Mouse (Mus musculus): Measurements from ENCODE around the gene Pdia5. TPM values are rescaled to one million over a fixed set of nuclear protein-coding genes. Genes with fewer than 3 reads are reported as not detected.

The Pdia5 gene
- polyA plus RNA-seq, 1 experiment from 2014 or later, result 23.0 TPM

- Histone ChIP-seq H3K36me3 (peaks cover 19% of the 10 kb centered on the region), H3K4me1 (replicated peaks) (peaks cover 3% of the 10 kb centered on the region; the same call in 1 of the 2 replicates), H3K27me3 (ENCODE audit: insufficient read depth, poor library complexity, severe bottlenecking) (no peaks in the 10 kb centered on the region), H3K27ac (no peak overlapping the region), H3K9me3 (no peaks in the 10 kb centered on the region), H3K4me3 (no peak overlapping the region)
- no peak for DNase-seq (ENCODE audit: low spot score)
- 94% methylated on average over 5 of the region's 5 CpGs for WGBS
Observed at GRCm38 (mm10) chr16:35414616-35415015, 76.1 kb downstream of the Pdia5 start.

GRCm38 (mm10) chr16:35406706-35407105 lies 84.0 kb downstream of the Pdia5 start:
- H3K9me3 ChIP-seq, result no peaks in the 10 kb centered on the region
- 77% methylated on average over 4 of the region's 4 CpGs for WGBS
- H3K4me1 ChIP-seq (replicated peaks), result peaks cover 29% of the 10 kb centered on the region
- H3K36me3 ChIP-seq, result peaks cover 83% of the 10 kb centered on the region
- no peak for DNase-seq (ENCODE audit: low spot score)
- H3K4me3 ChIP-seq, result no peak overlapping the region
- no peak overlapping the region for H3K27ac ChIP-seq
- H3K27me3 ChIP-seq (ENCODE audit: insufficient read depth, poor library complexity, severe bottlenecking), result peaks cover 16% of the 10 kb centered on the region; the same call in 1 of the 2 replicates

GRCm38 (mm10) chr16:35406166-35406565 lies 84.5 kb downstream of the Pdia5 start:
- H3K27ac ChIP-seq, result no peak overlapping the region
- WGBS, result 91% methylated on average over 4 of the region's 4 CpGs
- DNase-seq (ENCODE audit: low spot score), result no peak

GRCm38 (mm10) chr16:35405348-35406080 lies 85.2 kb downstream of the Pdia5 start:
- H3K36me3 ChIP-seq, result peaks cover 85% of the 10 kb centered on the region
- WGBS, result 92% methylated on average over 14 of the region's 14 CpGs
- DNase-seq (ENCODE audit: low spot score), result no peak
- no peak overlapping the region for H3K27ac ChIP-seq
- no peak overlapping the region for H3K4me3 ChIP-seq
- H3K4me1 ChIP-seq (replicated peaks), result peaks cover 28% of the 10 kb centered on the region
- H3K9me3 ChIP-seq, result no peaks in the 10 kb centered on the region
- peaks cover 16% of the 10 kb centered on the region; the same call in 1 of the 2 replicates for H3K27me3 ChIP-seq (ENCODE audit: insufficient read depth, poor library complexity, severe bottlenecking)

More at GRCm38 (mm10) chr16:35406166-35406565, 84.5 kb downstream of the Pdia5 start:
- Histone ChIP-seq H3K9me3 (no peaks in the 10 kb centered on the region), H3K27me3 (ENCODE audit: insufficient read depth, poor library complexity, severe bottlenecking) (peaks cover 16% of the 10 kb centered on the region; the same call in 1 of the 2 replicates), H3K4me1 (replicated peaks) (peaks cover 29% of the 10 kb centered on the region), H3K4me3 (no peak overlapping the region), H3K36me3 (peaks cover 84% of the 10 kb centered on the region)

- H3K4me1 ChIP-seq (replicated peaks), result peaks cover 26% of the 10 kb centered on the region
- 42% methylated on average over 5 of the region's 5 CpGs for WGBS
- H3K9me3 ChIP-seq, result no peaks in the 10 kb centered on the region
- peaks cover 16% of the 10 kb centered on the region; the same call in 1 of the 2 replicates for H3K27me3 ChIP-seq (ENCODE audit: insufficient read depth, poor library complexity, severe bottlenecking)
- no peak overlapping the region for H3K4me3 ChIP-seq
- no peak overlapping the region for H3K27ac ChIP-seq
- DNase-seq (ENCODE audit: low spot score), result no peak
- H3K36me3 ChIP-seq, result peaks cover 84% of the 10 kb centered on the region
Observed at GRCm38 (mm10) chr16:35404864-35405263, 85.8 kb downstream of the Pdia5 start.

GRCm38 (mm10) chr16:35403891-35404290 lies 86.8 kb downstream of the Pdia5 start:
- H3K27me3 ChIP-seq (ENCODE audit: insufficient read depth, poor library complexity, severe bottlenecking), result peaks cover 16% of the 10 kb centered on the region; the same call in 1 of the 2 replicates
- peaks cover 87% of the 10 kb centered on the region for H3K36me3 ChIP-seq
- WGBS, result 82% methylated on average over 8 of the region's 8 CpGs

GRCm38 (mm10) chr16:35403356-35403755 lies 87.3 kb downstream of the Pdia5 start:
- Histone ChIP-seq H3K27me3 (ENCODE audit: insufficient read depth, poor library complexity, severe bottlenecking) (peaks cover 16% of the 10 kb centered on the region; the same call in 1 of the 2 replicates), H3K9me3 (no peaks in the 10 kb centered on the region), H3K4me1 (replicated peaks) (peaks cover 26% of the 10 kb centered on the region), H3K27ac (no peak overlapping the region), H3K4me3 (no peak overlapping the region), H3K36me3 (peaks cover 88% of the 10 kb centered on the region)
- DNase-seq (ENCODE audit: low spot score), result no peak
- 92% methylated on average over 9 of the region's 9 CpGs for WGBS

More at GRCm38 (mm10) chr16:35403891-35404290, 86.8 kb downstream of the Pdia5 start:
- H3K4me1 ChIP-seq (replicated peaks), result peaks cover 26% of the 10 kb centered on the region
- no peak overlapping the region for H3K4me3 ChIP-seq
- DNase-seq (ENCODE audit: low spot score), result no peak
- H3K27ac ChIP-seq, result no peak overlapping the region
- H3K9me3 ChIP-seq, result no peaks in the 10 kb centered on the region

GRCm38 (mm10) chr16:35392813-35393212 lies 97.9 kb downstream of the Pdia5 start:
- no peaks in the 10 kb centered on the region for H3K27me3 ChIP-seq (ENCODE audit: insufficient read depth, poor library complexity, severe bottlenecking)
- DNase-seq (ENCODE audit: low spot score), result no peak
- WGBS, result 84% methylated on average over 8 of the region's 8 CpGs

GRCm38 (mm10) chr16:35385654-35386053 lies 105.0 kb downstream of the Pdia5 start:
- Histone ChIP-seq H3K9me3 (no peaks in the 10 kb centered on the region), H3K27ac (no peak overlapping the region), H3K27me3 (ENCODE audit: insufficient read depth, poor library complexity, severe bottlenecking) (no peaks in the 10 kb centered on the region), H3K4me3 (no peak overlapping the region), H3K4me1 (replicated peaks) (no peaks in the 10 kb centered on the region), H3K36me3 (no peaks in the 10 kb centered on the region)
- 85% methylated on average over 3 of the region's 3 CpGs for WGBS
- no peak for DNase-seq (ENCODE audit: low spot score)

More at GRCm38 (mm10) chr16:35392813-35393212, 97.9 kb downstream of the Pdia5 start:
- H3K4me3 ChIP-seq, result no peak overlapping the region
- H3K9me3 ChIP-seq, result 0 out of 2 replicates have a peak, but pooled peaks cover 4% of the 10 kb centered on the region
- H3K36me3 ChIP-seq, result peaks cover 24% of the 10 kb centered on the region
- no peak overlapping the region for H3K27ac ChIP-seq
- no peaks in the 10 kb centered on the region for H3K4me1 ChIP-seq (replicated peaks)

- Histone ChIP-seq H3K27ac (no peak overlapping the region), H3K27me3 (ENCODE audit: insufficient read depth, poor library complexity, severe bottlenecking) (no peaks in the 10 kb centered on the region), H3K9me3 (no peaks in the 10 kb centered on the region), H3K4me1 (replicated peaks) (no peaks in the 10 kb centered on the region), H3K4me3 (no peak overlapping the region), H3K36me3 (no peaks in the 10 kb centered on the region)
- no peak for DNase-seq (ENCODE audit: low spot score)
- 88% methylated on average over 9 of the region's 9 CpGs for WGBS
Observed at GRCm38 (mm10) chr16:35380048-35380447, 110.6 kb downstream of the Pdia5 start.

- no peaks in the 10 kb centered on the region for H3K4me1 ChIP-seq (replicated peaks)
- no peaks in the 10 kb centered on the region for H3K27me3 ChIP-seq (ENCODE audit: insufficient read depth, poor library complexity, severe bottlenecking)
- DNase-seq (ENCODE audit: low spot score), result no peak
- no peak overlapping the region for H3K27ac ChIP-seq
- WGBS, result 87% methylated on average over 3 of the region's 3 CpGs
- no peaks in the 10 kb centered on the region for H3K9me3 ChIP-seq
- H3K36me3 ChIP-seq, result no peaks in the 10 kb centered on the region
- H3K4me3 ChIP-seq, result no peak overlapping the region
Observed at GRCm38 (mm10) chr16:35379344-35379743, 111.3 kb downstream of the Pdia5 start.

- Histone ChIP-seq H3K9me3 (no peaks in the 10 kb centered on the region), H3K36me3 (peaks cover 15% of the 10 kb centered on the region), H3K4me1 (replicated peaks) (peaks cover 22% of the 10 kb centered on the region), H3K4me3 (peak overlapping the region; percentile 81), H3K27me3 (ENCODE audit: insufficient read depth, poor library complexity, severe bottlenecking) (no peaks in the 10 kb centered on the region), H3K27ac (peak overlapping the region; percentile 95)
- no peak for DNase-seq (ENCODE audit: low spot score)
- WGBS, result 2% methylated on average over 7 of the region's 7 CpGs
Observed at GRCm38 (mm10) chr16:35364063-35364428, 126.6 kb downstream of the Pdia5 start.
